Mouse (Mus musculus): Measurements from ENCODE around the gene Ranbp17.
"Not testable (repeated sequence)": the region's sequence is repeated elsewhere in the genome, so short reads cannot be mapped to it uniquely, and the experiment has no call there.

The Ranbp17 gene

GRCm38 (mm10) chr11:33513376-33513991 is at the start of gene Ranbp17:
Gene Ranbp17, minus strand, starts transcription at chr11:33513746.
- DNase-seq (ENCODE audit: low spot score) = peak; percentile 76

DNA sequence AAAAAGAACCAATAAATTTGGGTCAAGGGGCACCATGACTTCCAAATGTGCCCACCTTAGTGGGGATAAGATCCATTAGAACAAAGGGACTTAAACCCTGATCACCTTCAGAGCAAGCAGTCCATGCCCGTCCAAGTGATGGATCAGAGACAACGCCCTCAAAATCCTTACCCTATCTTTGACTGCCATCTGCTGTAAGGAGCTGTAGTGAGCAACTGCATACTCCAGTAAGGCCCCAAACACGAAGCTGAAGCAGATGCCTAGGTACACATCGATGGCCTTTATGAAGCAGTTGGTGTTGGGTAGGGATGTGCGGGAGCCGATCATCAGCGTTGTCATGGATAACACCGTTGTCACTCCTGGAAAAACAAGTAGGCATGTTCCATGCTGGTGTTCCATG is 40.6 kb upstream of the Ranbp17 start:
- no peak for DNase-seq (ENCODE audit: low spot score)

DNA sequence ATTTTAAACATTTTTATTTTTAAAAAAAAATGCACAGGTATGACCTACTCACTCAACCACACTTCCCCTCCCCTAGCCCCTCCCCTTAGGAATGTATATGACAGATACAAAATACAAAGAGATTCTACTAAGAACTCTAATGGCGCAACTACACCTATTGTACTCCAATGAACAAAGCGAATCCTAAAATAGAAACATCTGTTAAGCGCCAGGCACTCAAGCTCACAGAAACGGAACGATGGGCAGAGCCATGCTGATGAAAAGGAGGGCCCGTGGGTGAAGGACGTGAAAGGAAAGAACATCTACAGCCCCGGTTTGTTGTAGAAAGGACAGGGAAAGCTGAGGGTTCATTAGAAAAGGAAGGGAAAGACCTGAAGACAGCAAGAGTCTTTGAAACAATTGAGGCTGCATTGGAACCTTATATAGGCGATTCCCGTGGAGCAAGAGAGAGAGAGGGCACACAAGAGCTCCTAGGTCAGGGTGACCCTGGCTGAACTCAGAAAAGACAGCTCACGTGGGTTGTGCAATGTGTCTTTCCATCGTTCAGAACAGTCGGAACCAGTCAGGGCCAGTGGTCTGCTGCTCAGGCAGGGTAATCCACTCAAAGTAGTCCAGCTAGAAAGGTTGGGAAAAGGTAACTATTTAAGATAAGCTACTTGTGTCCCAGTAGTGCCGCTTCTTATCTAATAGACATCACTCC is 37.5 kb upstream of the Ranbp17 start:
- DNase-seq (ENCODE audit: low spot score) = no peak

DNA sequence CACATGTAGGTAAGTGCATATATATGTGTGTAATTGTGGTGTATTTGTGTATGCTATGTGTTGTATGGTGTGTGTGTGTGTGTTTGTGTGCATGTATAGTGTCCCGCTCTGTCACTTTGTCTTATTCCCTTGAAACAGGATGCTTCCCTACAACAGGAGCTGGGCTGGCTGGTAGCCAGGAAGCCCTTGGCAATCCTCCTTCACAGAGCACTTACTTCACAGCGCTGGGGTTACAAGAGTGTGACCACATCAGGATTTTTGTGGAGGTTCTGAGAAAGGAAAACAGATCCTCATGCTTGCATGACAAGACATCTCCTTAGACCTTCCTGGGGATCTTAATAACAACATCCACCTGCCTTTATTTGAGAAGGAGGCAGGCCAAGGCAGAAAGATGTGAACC is 33.8 kb upstream of the Ranbp17 start:
- no peak for DNase-seq (ENCODE audit: low spot score)

DNA sequence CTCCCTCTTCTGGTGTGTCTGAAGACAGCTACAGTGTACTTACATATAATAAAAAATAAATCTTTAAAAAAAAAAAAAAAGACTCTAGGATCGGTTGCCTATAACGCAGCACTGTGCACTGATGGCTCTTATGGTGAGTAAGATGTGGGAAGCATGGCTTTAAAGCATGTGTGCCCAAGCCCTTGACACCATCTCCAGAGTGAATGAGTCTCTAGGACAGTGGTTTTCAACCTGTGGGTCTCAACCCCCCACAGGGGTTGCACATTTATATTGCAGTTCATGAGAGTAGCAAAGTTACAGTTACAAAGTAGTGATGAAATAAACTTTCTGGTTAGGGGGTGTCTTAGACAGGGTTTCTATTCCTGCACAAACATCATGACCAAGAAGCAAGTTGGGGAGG is 31.4 kb upstream of the Ranbp17 start:
- DNase-seq (ENCODE audit: low spot score) = no peak

- DNase-seq (ENCODE audit: low spot score) = peak; percentile 6
These were observed 30.6 kb upstream of the Ranbp17 start for GRCm38 (mm10) chr11:33544121-33544520.

DNA sequence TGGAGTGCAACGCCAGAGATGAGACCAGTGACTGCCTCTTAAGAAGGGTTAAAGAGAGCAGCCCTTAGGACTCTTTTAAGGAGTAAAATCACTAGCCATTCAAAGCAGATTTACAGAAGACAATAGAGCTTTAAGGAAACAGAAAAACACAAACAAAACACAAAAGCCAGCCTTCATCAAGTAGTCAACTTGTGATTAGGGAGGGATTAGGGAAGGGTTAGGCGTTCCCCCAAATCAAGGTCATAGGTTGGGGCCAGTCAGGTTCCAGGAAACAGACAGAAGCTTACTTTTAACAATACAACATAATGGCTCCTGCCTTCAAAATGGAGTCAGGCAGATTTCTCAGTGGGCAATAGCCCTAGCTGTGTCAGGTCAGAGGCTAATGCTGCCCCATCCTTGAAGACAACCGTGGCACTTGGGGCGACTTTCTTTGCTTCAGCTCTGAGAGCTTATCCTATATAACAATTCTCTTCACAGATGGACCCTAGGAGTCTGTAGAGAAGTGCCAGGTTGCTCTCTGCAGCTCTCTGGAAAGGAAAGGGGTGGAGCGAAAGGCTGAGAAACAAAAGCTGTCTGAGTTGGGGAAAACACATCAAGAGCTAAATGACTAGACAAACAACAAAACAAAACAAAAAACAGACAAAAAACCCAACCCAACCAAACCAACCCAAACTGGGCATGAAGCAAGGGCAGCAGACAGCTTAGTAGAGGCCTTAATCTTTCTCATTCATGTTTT is 24.0 kb upstream of the Ranbp17 start:
- no peak for DNase-seq (ENCODE audit: low spot score)

DNA sequence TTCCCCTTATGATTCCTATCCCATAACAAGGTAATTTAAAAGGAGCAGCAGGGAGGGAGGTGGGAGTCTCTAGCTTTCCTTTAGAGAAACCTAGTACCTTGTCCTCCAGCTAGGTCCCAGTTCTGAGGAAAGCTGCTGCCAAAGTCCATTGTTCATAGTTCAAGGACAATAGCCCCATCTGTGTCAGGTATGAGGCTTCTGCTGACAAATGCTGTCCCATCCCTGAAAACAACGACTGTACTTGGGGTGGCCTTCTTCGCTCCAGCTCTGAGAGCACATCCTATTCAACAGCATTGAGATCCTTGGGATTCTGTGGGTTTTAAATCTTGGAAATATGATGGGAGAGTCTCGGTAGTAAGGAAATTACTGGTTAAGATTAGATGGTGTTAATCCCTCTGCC is 23.1 kb upstream of the Ranbp17 start:
- no peak for DNase-seq (ENCODE audit: low spot score)

- no peak for DNase-seq (ENCODE audit: low spot score)
These were observed 21.0 kb upstream of the Ranbp17 start for GRCm38 (mm10) chr11:33534541-33534940.

- DNase-seq (ENCODE audit: low spot score) = no peak
These were observed 20.0 kb upstream of the Ranbp17 start for GRCm38 (mm10) chr11:33533577-33533976.

- DNase-seq (ENCODE audit: low spot score) = no peak
These were observed 16.0 kb upstream of the Ranbp17 start for GRCm38 (mm10) chr11:33529576-33529975.

DNA sequence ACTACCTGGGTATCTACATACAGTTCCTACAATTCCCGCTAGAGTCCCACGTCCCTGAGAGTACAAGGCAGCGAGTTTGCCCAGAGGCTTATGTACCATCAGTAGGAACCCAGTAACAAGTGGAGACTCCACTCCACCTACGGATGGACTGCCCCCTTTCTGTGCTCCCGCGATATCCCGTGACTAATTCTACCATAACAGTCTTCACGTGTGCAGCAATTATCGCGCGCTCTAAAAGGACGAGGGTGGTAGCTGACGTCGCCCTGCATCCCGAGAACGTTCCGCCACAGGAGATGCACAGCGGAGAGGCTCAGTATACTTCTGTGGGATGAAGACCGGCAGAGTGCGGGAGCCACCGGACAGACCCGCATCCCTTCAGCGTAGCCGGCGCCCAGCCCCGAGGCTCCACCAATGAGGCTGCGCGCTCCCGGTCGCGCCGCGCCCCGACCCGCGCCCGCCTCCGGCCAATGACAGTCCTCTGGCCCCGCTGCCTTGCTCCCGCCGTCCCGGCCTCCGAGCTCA is 631 bp downstream of the Ranbp17 start:
- peak; percentile 79 for DNase-seq (ENCODE audit: low spot score)

DNA sequence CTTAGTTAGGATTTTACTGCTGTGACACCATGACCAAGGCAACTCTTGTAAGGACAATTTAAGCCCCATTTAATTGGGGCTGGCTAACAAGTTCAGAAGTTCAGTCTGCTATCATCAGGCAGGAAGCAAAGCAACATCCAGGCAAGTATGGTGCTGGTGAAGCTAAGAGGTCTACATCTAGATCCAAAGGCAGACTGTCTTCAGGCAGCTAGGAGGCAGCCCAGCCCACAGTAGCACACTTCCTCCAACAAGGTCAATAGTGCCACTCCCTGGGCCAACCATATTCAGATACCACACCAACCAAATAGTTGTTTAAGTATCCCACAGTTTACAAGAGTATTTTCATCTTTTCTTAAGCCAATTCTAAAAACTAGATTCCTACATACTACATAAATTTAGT is 4.1 kb downstream of the Ranbp17 start:
- no peak for DNase-seq (ENCODE audit: low spot score)

DNA sequence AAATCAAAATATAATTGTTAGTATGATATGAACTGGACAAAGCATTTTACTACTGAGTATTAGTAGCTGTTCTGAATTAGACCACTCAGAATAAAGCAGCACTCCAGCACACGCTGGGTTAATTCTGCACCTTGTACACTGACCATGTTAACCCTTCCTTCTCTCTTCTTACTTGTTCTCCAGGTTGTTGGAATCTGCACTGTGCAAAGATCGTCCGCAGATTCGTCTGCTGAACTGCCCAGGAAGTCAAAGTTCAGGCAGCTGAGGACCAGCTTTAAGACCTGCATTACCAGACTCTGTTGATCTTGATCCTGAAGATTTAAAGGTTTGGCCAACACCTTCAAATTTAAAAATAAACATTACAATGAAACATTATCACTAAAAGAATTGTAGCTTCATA is 27.8 kb downstream of the Ranbp17 start:
- peak; percentile 54 for DNase-seq (ENCODE audit: low spot score)

DNA sequence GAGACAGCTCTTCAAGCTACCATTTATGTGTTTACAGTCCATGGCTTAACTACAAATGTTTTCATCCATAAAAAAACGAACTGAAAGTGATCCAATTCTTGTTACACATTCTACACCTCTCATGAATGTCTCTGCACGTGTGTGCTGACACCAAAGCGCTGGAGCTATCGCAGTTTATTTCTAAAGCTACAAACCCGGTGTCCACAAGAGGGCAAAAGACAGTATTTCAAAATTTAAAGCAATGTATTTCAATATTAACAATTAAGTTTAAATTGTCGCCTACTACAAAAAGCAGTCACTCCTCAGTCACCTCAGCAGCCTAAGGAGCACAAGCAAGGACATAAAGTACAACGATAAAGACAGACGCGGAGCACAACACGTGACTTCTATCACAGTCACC is 33.1 kb downstream of the Ranbp17 start:
- DNase-seq (ENCODE audit: low spot score) = no peak

- DNase-seq (ENCODE audit: low spot score) = no peak
These were observed 34.3 kb downstream of the Ranbp17 start for GRCm38 (mm10) chr11:33479209-33479608.

DNA sequence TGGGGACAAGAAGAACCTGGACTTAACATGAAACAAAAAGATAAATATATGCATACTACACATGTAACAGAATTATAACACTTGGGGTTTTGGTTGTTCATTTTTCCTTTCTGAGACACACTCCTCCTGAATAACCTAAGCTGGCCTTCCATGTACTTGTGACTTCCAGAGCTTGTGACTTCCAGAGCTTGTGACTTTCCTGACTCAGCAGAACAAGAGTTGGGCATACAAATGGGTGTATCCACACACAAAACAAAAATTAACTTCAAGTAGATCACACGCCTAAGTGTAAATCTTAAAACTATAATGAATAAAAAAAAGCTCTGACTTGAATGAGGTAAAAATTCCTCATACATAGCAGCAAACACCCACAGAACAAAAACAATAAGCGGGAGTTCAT is 36.9 kb downstream of the Ranbp17 start:
- peak; percentile 28 for DNase-seq (ENCODE audit: low spot score)

- DNase-seq (ENCODE audit: low spot score) = no peak
These were observed 52.4 kb downstream of the Ranbp17 start for GRCm38 (mm10) chr11:33461172-33461571.

DNA sequence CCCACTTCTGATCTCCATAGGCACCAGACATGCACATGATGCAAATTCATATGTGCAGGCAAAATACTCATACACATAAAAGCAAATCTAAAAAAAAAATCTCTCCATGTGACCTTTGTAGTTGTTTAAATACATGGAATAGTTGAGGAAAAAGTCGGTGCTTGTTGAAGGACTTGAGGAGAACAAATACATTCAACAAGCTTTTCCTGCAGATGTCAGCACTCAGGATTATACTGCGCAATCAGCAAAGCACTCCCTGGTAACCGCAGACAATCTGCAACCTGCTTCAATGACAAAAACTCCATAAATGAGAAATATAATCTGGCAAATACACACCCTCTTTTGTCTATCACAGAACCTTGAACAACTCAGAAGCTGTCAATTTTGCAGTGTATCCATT is 59.5 kb downstream of the Ranbp17 start:
- DNase-seq (ENCODE audit: low spot score) = no peak

- no peak for DNase-seq (ENCODE audit: low spot score)
These were observed 79.7 kb downstream of the Ranbp17 start for GRCm38 (mm10) chr11:33433813-33434212.

DNA sequence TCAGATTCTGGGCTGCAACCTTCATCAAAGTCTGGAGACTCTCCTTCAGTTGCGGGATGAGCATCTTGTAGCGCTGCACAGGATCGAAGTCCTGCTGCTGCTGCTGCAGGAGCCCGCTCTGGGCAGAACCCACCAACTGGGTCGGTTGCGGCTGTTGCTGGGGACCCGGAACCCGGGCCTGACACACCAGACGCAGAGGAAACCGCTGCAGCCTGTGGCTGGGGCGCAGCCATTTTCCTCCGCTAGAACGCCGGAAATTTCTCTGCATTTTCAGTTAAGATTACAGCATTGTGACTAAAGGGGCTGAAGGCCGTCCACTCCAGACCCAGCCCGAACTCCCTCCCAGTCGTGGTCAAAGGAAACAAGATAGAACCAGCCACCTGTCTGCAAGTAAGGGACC is 85.3 kb downstream of the Ranbp17 start:
- not testable (repeated sequence) for DNase-seq (ENCODE audit: low spot score)

- DNase-seq (ENCODE audit: low spot score) = not testable (repeated sequence)
These were observed 85.8 kb downstream of the Ranbp17 start for GRCm38 (mm10) chr11:33427789-33428188.

DNA sequence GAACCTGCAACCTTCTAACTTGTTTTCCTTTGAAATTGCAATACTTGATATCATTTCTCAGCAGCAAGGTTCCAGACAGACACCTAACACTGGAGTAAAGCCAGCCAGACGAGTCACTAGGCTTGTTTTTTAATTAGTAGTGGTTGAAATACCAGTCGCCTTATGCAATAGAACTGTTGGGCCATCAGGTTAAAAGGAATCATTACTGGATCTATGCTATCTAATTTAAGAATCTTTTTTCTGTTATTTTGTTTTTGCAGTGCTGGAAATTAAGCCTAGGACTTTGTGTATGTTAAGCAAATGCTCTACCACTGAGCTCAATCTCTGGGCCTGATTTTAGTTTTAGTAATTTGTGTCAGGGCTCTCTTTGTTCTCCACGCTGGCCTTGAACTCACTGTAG is 91.3 kb downstream of the Ranbp17 start:
- no peak for DNase-seq (ENCODE audit: low spot score)

All from yolk sac, embryonic 10.5 days (tissue).